Mouse (Mus musculus) liver, adult 2 months (tissue): ENCODE results near the gene Ankrd44.

Experiments used
- CTCF ChIP-seq: fragments of 200-500 bp; IDR thresholded peaks from 2 replicates; pipeline ENCODE4 v1.5.1; 2011; ENCODE audit warnings: low read depth, low read length, control low read depth
- POLR2A ChIP-seq: fragments of 200-500 bp; IDR thresholded peaks from 2 replicates; pipeline ENCODE4 v1.6.1; 2011; ENCODE audit warnings: low read length, control low read depth; ENCODE audit not compliant: insufficient read depth; ENCODE audit errors: extremely low read depth

DNA sequence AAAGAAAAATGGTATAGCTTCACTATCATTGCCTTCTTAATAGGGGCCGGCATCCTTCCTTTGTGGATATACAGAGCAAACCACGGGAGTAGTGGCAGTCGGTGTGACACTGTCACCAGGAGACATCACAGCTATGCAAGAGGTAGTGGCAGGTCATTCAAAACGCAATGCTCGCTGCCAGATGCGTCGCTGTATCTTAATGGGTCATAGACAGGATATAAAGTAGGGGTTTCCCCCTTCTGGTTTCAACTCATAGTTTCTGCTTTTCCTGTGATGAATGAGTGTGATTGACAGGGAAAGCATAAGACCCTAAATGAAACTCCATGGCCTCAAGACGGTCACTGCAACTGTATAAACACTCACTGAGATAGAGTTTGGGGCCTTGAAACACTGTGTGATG is 98.4 kb downstream of the Ankrd44 start:
- TF ChIP-seq CTCF: no peak
- no peak for TF ChIP-seq POLR2A
